Mouse (Mus musculus) lung, postnatal 4 days (tissue): ENCODE measurements around the gene Ncoa7.

ENCODE experiments used
- DNase-seq, 2 experiments: peaks; one replicate each; pipeline ENCODE4 v3.0.0; 2021

Ncoa7 gene

GRCm38 (mm10) chr10:30743275-30743674 is 59.9 kb downstream of the Ncoa7 start:
- no peak for DNase-seq

DNA sequence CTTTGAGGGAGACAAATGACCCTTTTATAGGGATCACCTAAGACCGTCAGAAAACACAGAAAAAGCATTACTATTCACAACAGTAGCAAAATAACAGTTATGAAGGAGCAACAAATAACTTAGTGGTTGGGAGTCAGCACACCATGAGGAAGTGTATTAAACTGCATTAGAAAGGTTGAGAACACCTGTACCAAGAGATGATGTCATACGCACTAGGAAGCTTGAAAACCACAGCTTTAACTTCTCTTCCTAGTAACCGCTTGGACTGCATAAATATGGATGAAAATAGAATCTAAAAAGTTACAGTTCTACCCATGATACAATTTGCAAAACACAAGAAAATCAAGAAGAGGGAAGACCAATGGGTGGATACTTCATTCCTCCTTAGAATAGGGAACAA is 64.7 kb downstream of the Ncoa7 start:
- no peak for DNase-seq

DNA sequence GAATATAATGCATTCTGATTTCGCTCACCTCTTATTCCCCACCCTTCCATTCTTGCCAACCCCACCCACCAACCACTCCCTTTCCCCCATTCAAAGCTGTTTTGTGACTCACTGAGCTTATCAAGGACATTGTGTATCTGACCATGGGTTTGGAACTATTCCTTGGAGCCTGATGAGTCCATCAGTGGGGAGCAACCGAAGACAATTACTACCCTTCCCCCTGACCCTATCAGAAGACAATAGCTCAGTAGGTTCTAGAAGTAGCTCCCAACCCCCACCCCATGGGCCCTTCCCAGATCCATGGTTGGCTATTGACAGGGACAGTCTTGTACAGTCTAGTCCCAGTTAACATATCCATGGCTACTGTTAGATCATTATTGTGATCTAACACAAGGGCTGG is 65.8 kb downstream of the Ncoa7 start:
- DNase-seq = no peak

- no peak for DNase-seq
These were observed 69.9 kb downstream of the Ncoa7 start for GRCm38 (mm10) chr10:30733148-30733785.

DNA sequence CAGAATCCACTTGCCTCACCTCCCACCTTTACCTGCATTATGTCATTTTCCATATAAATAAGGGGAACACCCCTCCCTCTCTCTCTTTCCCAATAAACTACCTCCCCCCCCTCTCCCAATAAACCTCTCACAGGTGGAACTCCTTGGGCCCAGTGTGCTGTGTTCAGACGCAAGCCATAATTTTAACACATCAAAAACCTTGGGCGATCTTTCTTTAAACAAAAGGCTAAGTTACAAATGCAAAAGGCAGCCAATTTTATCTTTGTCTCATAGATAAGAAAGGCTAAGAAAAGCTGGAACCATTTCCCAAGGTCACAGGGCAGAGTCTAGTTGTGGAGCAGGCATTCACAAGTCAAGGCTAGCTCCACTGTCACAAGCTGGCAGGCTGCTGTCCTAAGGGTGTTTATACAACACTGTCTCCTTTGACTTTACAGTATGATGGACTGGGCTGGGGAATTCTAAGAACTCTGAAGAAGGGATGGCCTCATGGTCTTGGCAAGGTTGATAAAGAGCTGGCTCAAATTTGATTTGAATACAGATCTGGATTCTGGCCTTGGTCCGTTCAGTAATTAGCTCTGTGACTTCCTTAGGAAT is 71.7 kb downstream of the Ncoa7 start:
- peak in 1 of 2 experiments; percentile 23 for DNase-seq

GRCm38 (mm10) chr10:30730791-30731190 is 72.3 kb downstream of the Ncoa7 start:
- DNase-seq = no peak

DNA sequence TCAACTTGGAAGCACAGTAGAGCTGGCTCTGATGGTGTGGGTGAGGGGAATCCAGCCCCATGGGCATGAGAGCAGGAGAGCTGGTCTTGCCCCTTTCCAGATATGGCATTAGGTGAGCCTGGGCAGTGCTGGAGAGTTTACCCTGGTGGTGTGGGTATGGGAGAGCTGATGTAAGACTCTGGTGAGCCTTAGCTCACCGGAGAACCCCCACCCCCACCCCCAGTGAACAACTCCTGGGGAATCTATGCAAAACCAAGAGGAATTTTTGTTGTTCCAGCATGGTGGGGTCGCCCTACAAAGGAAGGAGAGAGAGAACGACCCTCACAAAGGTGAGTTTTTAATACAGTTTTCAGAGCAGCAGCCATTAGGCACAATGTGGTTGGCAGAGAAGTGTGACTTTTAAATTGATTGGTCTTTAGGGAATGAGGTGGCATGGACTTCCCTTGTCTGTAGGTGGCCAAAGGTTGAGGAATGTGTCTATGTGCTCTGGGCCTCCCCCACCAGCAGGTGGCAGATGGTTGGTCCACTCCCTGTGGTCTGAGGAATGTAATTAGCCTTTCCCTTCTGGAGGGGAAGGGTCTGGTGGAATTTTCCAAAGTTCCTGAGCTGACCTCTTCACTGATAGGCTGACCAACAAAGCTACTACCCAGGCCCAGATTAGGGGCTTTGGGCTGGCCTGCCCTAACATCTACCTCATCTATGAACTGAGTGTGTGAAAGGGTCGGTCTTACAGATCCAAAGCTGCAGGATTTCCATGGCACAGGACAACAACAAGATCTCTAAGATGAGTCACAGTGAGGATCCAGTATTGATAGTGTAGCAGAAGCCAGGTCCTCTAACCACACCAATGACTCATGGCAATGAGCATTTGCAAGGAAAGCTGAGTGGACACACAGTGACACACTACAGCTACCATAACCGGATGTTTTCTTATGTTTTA is 73.7 kb downstream of the Ncoa7 start:
- peak; percentile 11 to 32 for DNase-seq

- DNase-seq = no peak
These were observed 80.1 kb downstream of the Ncoa7 start for GRCm38 (mm10) chr10:30723014-30723413.

- no peak for DNase-seq
These were observed 82.6 kb downstream of the Ncoa7 start for GRCm38 (mm10) chr10:30720556-30720955.

DNA sequence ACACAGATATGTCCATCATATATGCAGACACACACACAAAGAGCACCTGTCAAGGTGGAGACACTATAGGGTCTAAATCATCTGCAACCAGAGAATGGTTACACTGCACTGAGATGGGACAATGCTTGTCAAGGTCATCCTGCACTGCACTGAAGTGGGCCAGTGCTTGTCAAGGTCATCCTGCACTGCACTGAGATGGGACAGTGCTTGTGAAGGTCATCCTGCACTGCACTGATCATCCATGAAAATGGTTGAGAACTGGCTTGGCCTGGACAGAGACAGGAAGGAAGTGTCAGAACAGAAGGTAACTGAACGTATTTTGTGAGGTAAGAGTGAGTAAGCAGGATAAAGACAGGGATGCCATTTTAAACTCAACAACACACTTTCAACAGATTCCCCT is 83.2 kb downstream of the Ncoa7 start:
- DNase-seq = no peak

DNA sequence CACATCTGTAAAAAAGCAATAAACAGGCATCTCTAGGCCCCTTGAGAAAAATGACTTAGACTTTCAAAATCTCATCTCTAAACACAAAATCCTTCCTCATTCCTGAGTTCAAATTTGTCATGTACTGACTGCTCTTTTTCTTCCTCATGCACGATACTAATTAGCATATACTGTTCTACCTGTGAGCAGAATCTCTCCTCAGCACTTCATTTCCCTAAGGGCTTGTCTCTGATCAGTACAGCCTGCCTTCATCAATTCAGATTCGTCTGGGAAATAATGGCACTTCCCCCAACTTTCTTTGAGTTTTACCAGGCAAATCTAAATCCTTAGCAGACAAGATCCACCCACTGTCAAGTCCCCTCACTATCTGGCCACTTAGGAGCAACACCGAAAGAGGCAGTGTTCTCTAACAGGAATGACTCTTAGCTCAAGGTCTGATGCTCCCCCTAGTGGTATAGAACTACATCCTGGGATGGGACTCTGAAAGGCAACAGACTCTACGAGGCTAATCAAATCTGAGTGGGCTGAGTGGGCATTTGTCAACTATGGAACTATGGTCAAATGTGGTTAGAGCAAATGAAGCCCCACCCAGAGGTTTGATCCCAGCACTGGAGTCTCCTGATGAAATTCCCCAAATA is 84.3 kb downstream of the Ncoa7 start:
- DNase-seq = peak in 1 of 2 experiments; percentile 53

DNA sequence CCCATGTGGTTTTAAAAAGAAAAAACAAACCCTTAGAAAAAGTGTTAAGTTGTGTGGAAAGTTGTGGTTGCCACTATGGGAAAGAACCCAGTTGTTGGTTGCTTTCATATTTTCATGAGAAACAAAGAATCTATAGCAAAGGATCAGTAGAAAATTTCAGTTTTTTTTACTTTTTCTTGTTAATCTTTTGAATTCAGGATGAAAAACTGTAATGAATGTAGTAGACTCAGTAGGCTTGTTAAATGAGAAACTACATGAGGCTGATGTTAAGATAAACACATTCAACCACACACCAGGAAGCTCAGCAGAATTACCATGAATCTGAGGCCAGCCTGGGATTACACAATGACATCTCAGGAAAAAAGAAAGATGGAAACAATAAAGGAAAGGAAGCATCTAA is 87.0 kb downstream of the Ncoa7 start:
- no peak for DNase-seq

- DNase-seq = no peak
These were observed 90.6 kb downstream of the Ncoa7 start for GRCm38 (mm10) chr10:30712540-30712939.

GRCm38 (mm10) chr10:30709846-30710403 is 93.2 kb downstream of the Ncoa7 start:
- no peak for DNase-seq

- DNase-seq = no peak
These were observed 95.1 kb downstream of the Ncoa7 start for GRCm38 (mm10) chr10:30708039-30708438.

- DNase-seq = no peak
These were observed 100.5 kb downstream of the Ncoa7 start for GRCm38 (mm10) chr10:30702663-30703062.

GRCm38 (mm10) chr10:30686862-30687261 is 116.3 kb downstream of the Ncoa7 start:
- no peak for DNase-seq

GRCm38 (mm10) chr10:30683449-30683848 is 119.7 kb downstream of the Ncoa7 start:
- DNase-seq = no peak

DNA sequence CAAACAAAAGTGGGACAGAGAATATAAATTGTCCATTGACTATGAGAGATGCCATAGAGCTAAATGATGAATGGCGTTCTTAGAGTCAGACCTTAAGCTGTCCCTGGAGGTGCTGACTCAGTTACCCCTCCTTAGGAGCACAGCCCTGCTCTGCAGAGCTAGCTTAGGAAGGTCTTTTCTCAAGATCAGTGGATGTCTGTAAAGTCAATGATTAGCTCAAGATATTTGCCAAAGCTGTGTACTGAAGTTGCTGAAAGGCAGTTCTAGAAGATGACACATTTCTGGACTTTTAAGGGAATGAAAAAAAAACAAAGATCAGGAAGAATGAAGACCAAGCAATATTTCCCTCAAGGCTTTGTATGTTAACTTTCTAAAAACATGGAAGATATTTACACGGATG is 123.4 kb downstream of the Ncoa7 start:
- no peak for DNase-seq

DNA sequence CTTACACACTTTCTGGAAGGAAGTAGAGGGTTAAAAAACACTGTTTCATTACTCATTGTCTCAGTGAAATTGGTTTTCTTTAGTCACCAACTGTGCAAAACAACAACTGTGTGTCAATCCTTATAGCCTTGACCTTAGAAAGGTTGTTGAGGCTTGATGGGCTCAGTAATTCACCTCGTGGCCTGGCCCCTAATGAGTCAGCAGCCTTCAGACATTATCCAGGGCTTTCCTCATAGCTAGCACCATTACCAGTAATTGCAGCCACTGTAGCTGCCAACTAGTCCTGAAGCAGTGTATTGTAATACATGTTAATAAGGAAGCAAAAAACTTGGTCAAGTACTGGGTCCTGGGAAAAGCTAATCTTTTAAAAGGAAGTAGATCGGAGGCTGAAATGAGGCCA is 125.1 kb downstream of the Ncoa7 start:
- DNase-seq = no peak

- DNase-seq = no peak
These were observed 128.3 kb downstream of the Ncoa7 start for GRCm38 (mm10) chr10:30674825-30675224.

DNA sequence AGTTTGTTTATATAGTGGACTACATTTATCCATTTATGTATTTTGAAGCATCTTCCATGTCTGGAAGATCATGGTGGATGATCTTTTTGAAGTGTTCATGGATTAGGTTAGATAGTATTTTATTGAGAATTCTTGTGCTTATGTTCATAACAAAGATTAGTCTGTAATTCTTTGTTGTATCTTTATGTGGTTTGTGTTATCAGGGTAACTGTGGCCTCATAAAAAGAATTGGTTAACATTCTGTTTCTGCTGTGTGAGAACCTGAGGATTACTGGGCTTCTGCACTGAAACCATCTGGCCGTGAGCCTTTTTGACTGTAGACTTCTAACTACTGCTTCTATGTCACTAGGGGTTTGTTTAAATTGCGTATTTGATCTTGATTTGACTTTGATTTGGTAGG is 136.5 kb downstream of the Ncoa7 start:
- no peak for DNase-seq
